Mouse (Mus musculus) splenic B cell, adult 2 months (primary cell): ENCODE results near the gene Tbc1d22a.

Source experiments
- DNase-seq: peaks from one replicate; pipeline ENCODE4 v3.0.0-alpha.2; 2011; ENCODE audit warnings: low read depth, low spot score
- H3K27me3 ChIP-seq: 2 replicates; pipeline ENCODE4 v1.6.1; 2012; ENCODE audit warnings: mild to moderate bottlenecking, low read length, moderate library complexity, mixed read lengths; ENCODE audit not compliant: control insufficient read depth, poor library complexity, insufficient read depth, severe bottlenecking
- H3K36me3 ChIP-seq: 2 replicates; pipeline ENCODE4 v1.6.1; 2012; ENCODE audit warnings: mild to moderate bottlenecking, low read length, moderate library complexity, mixed read lengths; ENCODE audit not compliant: control insufficient read depth, poor library complexity, insufficient read depth, severe bottlenecking

Gene Tbc1d22a

GRCm38 (mm10) chr15:86509601-86510000 is 295.3 kb downstream of the Tbc1d22a start:
- Histone ChIP-seq H3K36me3 (no peaks in the 10 kb centered on the region), H3K27me3 (no peaks in the 10 kb centered on the region)
- no peak for DNase-seq

- H3K36me3 ChIP-seq = no peaks in the 10 kb centered on the region
- H3K27me3 ChIP-seq = no peaks in the 10 kb centered on the region
- DNase-seq = no peak
Measured at GRCm38 (mm10) chr15:86511181-86511580, 296.9 kb downstream of the Tbc1d22a start.

- Histone ChIP-seq H3K36me3 (no peaks in the 10 kb centered on the region), H3K27me3 (no peaks in the 10 kb centered on the region)
- no peak for DNase-seq
Measured at GRCm38 (mm10) chr15:86513336-86513735, 299.1 kb downstream of the Tbc1d22a start.

DNA sequence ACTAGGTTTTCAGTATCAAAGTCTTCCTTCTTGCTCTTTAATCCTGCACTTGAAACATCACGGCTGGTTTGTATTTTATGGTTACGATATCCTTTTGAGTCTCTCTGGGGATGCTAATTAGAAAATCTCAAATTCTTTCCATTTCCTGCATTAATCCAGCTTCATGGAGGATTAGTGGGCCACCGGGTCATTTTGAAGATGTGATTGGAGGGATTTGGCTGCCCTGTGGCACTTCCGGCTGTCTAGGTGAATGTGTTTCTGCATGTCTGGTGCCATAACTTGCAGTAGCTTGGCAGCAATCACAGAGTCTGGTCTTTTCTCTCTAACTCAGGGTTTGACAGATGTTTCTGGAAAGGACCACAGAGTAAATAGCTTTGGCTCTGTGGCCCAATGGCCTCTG is 305.9 kb downstream of the Tbc1d22a start:
- Histone ChIP-seq H3K27me3 (no peaks in the 10 kb centered on the region), H3K36me3 (no peaks in the 10 kb centered on the region)
- DNase-seq = no peak

DNA sequence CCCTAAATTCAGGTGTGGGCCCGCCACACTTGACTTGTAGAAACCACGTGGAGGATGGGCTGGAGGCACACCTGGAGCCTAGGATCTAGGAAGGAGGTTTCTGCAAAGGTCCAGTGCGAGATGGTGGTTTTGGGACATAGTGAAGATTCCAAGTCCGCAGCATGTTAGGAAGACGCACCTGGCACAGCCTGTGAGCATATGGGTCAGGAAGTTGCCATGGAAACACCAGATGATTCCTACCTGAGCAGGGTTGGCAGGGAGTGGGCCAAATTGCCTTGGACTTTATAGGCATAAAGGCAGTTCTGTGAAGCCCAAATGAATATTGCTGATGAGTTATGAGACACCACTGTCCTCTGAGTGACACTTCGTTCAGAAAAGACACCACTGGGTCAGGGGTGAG is 321.1 kb downstream of the Tbc1d22a start:
- no peaks in the 10 kb centered on the region for H3K36me3 ChIP-seq
- H3K27me3 ChIP-seq = no peaks in the 10 kb centered on the region
- DNase-seq = no peak

GRCm38 (mm10) chr15:86542371-86542770 is 328.1 kb downstream of the Tbc1d22a start:
- no peaks in the 10 kb centered on the region for H3K27me3 ChIP-seq
- no peak for DNase-seq

GRCm38 (mm10) chr15:86544122-86544795 is 330.0 kb downstream of the Tbc1d22a start:
- no peak for DNase-seq
- Histone ChIP-seq H3K36me3 (no peaks in the 10 kb centered on the region), H3K27me3 (no peaks in the 10 kb centered on the region)

More at GRCm38 (mm10) chr15:86542371-86542770, 328.1 kb downstream of the Tbc1d22a start:
- no peaks in the 10 kb centered on the region for H3K36me3 ChIP-seq
